Mouse (Mus musculus) right cerebral cortex, adult 2 months (tissue): ENCODE data around the gene Syt1.

ENCODE experiments used
- DNase-seq, 2 experiments: peaks; one replicate each; pipeline ENCODE4 v3.0.0; 2021 to 2022; ENCODE audit warnings: low spot score in 2 of 2

Gene Syt1

GRCm38 (mm10) chr10:108652066-108652465, 358.7 kb downstream of the Syt1 start:
- no peak for DNase-seq

DNA sequence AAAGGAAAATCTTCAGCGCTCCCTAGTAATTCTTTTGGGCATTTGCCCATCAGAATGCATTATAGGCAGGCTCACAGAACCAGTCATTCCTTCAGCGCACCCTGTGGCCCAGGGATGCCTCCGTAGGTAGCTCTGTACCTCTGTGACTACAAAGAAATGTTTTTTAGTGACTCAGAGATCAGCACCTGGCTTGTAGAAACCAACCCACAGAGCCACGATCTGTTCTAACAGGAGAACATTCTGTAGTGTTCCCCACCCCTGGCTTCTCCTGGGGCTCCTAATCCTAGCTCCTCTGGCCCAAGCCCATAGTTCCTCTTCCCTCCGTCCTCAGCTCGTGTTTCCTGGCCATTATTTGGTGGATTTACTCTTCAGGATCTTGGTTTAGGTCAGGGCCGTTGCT, 361.6 kb downstream of the Syt1 start:
- DNase-seq, result no peak

DNA sequence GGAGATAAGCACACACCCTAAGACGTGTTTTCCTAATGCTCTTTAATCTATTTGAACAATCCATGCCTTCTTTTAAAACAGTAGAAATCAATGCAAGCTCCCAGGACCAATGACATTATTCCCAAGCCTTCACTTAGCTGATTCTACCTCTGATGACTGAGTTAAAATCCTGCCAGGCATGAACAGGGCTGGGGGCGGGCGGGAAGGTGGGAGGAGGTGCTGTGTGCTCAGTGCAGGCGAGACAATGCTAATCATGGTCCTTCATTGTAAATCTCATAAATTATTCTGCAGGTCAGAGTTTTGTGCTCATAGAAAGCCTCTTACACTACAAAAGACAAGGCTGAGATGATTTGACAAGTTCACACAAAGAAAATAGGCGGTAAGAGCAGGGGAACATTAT, 366.9 kb downstream of the Syt1 start:
- no peak for DNase-seq

GRCm38 (mm10) chr10:108638095-108638494, 372.7 kb downstream of the Syt1 start:
- DNase-seq, result no peak

GRCm38 (mm10) chr10:108636086-108636485, 374.7 kb downstream of the Syt1 start:
- peak in 1 of 2 experiments; percentile 2 for DNase-seq

DNA sequence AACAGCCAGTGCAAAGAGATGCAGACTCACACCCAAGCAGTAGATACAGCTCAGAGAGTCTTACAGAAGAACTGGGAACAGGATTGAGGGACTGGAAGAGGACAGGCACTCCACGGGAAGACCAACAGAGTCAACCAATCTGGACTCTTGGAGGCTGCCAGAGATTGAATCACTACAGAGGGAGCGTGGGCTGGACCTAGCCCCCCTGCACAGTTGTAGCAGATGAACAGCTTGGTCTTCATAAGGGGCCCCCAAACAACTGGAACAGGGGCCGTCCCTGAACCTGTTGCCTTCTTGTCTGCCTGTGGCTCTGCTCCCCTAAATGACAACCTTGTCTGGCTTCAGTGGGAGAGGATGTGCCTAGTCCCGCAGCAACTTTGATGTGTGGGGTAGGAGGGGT, 375.2 kb downstream of the Syt1 start:
- DNase-seq, result peak in 1 of 2 experiments; percentile 20

DNA sequence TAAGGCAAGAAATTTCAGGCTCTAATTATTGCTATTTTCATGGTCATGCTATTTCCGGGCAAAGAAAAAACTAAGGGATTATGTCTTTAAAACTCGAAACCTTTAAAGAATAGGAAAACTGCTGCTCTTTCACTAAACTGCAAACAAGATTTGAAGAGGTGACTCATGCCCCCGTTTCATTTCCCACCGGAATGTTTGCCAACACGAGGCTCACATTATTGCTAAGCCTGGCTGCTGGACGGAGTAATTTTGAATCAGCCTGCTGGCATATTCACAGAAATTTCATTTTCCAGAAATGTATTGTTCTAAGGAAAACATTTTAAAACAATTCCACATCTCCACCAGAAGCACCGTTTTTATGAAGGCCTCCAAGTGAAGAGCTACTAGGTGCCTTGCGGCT, 379.9 kb downstream of the Syt1 start:
- DNase-seq, result peak; percentile 43 to 60

- DNase-seq, result peak in 1 of 2 experiments; percentile 4
Measured at GRCm38 (mm10) chr10:108626404-108626803, 384.4 kb downstream of the Syt1 start.

- DNase-seq, result no peak
Measured at GRCm38 (mm10) chr10:108623002-108623401, 387.8 kb downstream of the Syt1 start.

DNA sequence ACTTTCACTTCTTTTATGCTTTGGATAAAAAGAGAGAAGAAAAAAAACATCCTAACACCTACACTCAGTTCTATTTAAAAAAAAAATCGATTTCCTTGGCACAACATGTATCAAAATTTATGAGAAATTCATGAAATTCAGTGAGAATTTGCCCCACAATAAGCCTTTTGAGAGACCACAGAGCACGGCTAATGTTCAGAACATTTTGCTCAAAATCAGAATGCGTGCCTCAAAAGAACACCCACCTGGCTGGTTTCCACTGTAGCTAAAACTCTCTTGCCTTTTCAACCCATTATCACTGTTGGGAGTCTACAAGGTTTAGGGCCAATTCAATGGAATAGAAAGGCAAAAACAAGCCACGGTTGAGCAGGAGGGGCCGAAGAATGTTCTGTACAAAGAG, 390.9 kb downstream of the Syt1 start:
- DNase-seq, result no peak

DNA sequence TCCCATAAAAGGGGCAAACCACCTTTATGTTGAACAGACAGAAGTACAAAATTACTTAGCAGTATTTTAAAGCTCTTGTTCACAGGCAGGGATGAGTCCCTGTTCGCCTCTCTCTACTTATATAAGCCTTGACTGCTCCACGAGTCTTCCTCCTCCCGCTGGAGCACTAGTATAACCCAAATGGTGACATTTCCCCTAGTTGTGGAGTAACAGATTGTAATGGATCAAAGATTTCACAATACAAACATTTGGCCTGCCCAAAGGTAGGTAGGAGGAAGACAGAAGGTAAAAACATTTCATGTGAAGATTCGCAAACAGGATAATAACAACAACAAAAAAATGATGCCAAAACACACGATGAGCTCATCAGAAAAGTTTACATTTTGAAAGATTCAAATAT, 391.6 kb downstream of the Syt1 start:
- DNase-seq, result no peak

DNA sequence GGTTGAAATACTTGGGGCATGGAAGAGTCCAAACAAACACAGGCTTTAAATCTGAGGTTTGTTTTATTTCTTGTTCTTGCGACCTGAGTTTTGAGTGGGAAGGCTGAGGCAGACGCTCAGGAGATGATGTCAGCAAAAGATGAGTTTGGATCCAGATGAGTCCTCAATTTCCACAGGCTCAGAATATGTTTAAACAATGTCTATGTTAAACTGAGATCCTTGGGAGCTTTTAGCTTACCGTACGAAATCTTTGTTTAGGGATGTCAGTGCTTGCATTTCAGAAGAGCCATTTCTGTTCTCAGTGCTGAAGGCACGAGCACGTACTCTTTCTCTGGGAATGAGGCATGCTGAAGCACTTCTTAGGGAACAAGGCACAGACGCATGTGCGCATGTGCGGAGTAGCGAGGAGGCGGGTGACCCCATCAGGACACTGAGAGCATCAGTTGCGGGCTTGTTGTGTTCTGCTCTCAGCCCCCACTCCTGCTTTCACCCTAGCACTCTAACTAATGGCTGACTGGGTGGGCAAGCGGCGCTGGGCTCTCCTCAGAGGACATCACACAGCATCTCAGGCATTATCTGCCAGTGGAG, 400.6 kb downstream of the Syt1 start:
- peak; percentile 65 to 67 for DNase-seq

- peak in 1 of 2 experiments; percentile 54 for DNase-seq
Measured at GRCm38 (mm10) chr10:108601672-108602412, 408.9 kb downstream of the Syt1 start.

DNA sequence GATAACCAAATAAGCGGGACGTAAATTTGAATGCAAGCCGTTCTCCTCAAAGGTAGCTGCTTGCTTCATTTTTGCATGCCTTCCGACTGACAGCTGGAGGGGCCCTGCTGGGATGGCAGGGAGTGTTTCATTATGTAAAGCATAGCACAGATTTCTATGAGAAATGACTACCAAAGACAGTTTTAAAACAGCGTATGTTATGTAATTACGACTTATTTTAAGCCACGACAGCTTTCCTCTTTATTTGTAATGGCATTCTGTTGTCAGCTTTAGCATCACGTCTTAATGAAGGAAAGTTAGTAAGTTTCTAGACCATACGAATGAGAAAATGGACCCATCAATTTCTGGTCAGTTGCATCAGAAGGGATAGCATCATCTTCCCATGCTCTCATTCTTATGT, 410.1 kb downstream of the Syt1 start:
- peak; percentile 60 to 68 for DNase-seq

DNA sequence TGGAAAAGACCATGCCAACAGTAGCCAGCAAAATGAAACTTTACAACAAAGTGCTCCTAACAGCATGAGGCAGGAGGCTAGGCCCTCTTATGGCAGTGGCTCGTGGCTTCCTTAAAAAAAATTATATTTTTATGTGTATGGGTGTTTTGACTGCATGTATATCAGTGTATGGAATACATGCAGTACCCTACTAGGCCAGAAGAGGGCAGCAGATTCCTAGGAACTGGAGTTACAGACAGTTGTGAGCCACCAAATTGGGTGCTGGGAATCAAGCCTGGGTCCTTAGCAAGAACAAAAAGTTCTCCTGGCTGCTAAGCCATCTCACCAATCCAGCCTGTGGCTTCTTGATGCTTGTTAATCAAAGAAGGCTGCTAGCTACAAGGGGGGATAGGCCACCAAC, 413.4 kb downstream of the Syt1 start:
- DNase-seq, result no peak

GRCm38 (mm10) chr10:108596162-108596927, 414.4 kb downstream of the Syt1 start:
- DNase-seq, result no peak

DNA sequence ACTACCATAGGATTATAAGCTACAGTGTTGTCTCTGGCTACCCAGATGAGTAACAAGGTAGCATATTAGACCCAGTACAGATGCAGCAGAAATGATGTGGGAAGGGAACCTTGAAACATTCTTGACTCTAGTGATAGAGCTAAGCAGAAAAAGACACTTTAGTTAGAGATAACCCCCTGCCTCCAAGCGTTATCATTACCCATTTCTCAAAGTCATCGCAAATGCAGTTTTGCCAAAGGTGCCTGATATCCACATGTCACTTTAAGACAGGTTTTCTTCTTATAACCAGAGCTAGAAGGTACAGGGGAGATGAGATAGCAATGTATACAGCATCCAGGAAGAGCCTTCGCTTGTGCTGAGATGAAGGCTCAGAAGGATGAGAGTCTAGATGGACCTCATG, 421.4 kb downstream of the Syt1 start:
- no peak for DNase-seq

- no peak for DNase-seq
Measured at GRCm38 (mm10) chr10:108588924-108589323, 421.9 kb downstream of the Syt1 start.

- DNase-seq, result no peak
Measured at GRCm38 (mm10) chr10:108583694-108584093, 427.1 kb downstream of the Syt1 start.

- no peak for DNase-seq
Measured at GRCm38 (mm10) chr10:108582397-108582730, 428.4 kb downstream of the Syt1 start.

- DNase-seq, result no peak
Measured at GRCm38 (mm10) chr10:108581555-108582396, 429.0 kb downstream of the Syt1 start.
